Comparison of ENCODE assay signal across 8 mouse cellular contexts in genomic region chr12:116047440-116048377, GRCm38 (mm10). TPM values are rescaled to one million over a fixed set of nuclear protein-coding genes. Genes with fewer than 3 reads are reported as not detected.
DNase-seq lines count a peak whose midpoint lies in the region; ATAC-seq and TF ChIP-seq lines count a peak whose summit lies in the region.

Zfp386 (plus strand) TSS chr12:116047724.

- H3K9ac ChIP-seq in embryonic facial prominence, embryonic 15.5 days = peak within 1 kb of the TSS; percentile 82
- H3K9ac ChIP-seq in limb, embryonic 14.5 days (ENCODE audit: low read depth, low read length, severe bottlenecking) = peak within 1 kb of the TSS; percentile 93
- peak within 1 kb of the TSS; percentile 88 for H3K9ac ChIP-seq in midbrain, postnatal 0 days (replicated peaks; ENCODE audit: low read length, poor library complexity, severe bottlenecking)

- H3K4me2 ChIP-seq in embryonic facial prominence, embryonic 15.5 days (replicated peaks) = peak within 1 kb of the TSS; percentile 59
- H3K4me2 ChIP-seq in limb, embryonic 14.5 days (replicated peaks; ENCODE audit: low read depth, low read length, severe bottlenecking) = peak within 1 kb of the TSS; percentile 60
- H3K4me2 ChIP-seq in midbrain, postnatal 0 days (ENCODE audit: low read depth, low read length, poor library complexity, severe bottlenecking) = peak within 1 kb of the TSS; percentile 75

- no peaks in the 10 kb centered on the region for H3K27me3 ChIP-seq in embryonic facial prominence, embryonic 15.5 days
- no peaks in the 10 kb centered on the region for H3K27me3 ChIP-seq in limb, embryonic 14.5 days (ENCODE audit: control insufficient read depth, insufficient read depth, low read length)
- no peaks in the 10 kb centered on the region for H3K27me3 ChIP-seq in midbrain, postnatal 0 days (ENCODE audit: insufficient read depth, low read length)

- TF ChIP-seq CTCF in bone marrow, adult 2 months (IDR thresholded peaks at IDR 0.05; ENCODE audit: control insufficient read depth, insufficient read depth, low read length) = no peak
- TF ChIP-seq CTCF in midbrain, postnatal 0 days (IDR thresholded peaks at IDR 0.05) = peak; percentile 16

- H3K4me3 ChIP-seq in bone marrow, adult 2 months (replicated peaks; ENCODE audit: control insufficient read depth, low read depth, low read length) = peak within 1 kb of the TSS; percentile 99
- H3K4me3 ChIP-seq in embryonic facial prominence, embryonic 15.5 days (replicated peaks) = peak within 1 kb of the TSS; percentile 78
- peak within 1 kb of the TSS; percentile 83 for H3K4me3 ChIP-seq in limb, embryonic 14.5 days (replicated peaks; ENCODE audit: low read length)
- peak within 1 kb of the TSS; percentile 74 for H3K4me3 ChIP-seq in midbrain, postnatal 0 days (ENCODE audit: low read depth, low read length)

- WGBS in bone marrow, adult 2 months = under 1% methylated on average over 55 of the region's 55 CpGs
- 1% methylated on average over 55 of the region's 55 CpGs for WGBS in embryonic facial prominence, embryonic 15.5 days
- WGBS in limb, embryonic 14.5 days = 2% methylated on average over 54 of the region's 55 CpGs
- WGBS in midbrain, postnatal 0 days = under 1% methylated on average over 55 of the region's 55 CpGs

- H3K36me3 ChIP-seq in embryonic facial prominence, embryonic 15.5 days = no peaks in the 10 kb centered on the region
- H3K36me3 ChIP-seq in limb, embryonic 14.5 days (ENCODE audit: control insufficient read depth, insufficient read depth, low read length) = peaks cover 14% of the 10 kb centered on the region
- no peaks in the 10 kb centered on the region; the same call in 1 of the 2 replicates for H3K36me3 ChIP-seq in midbrain, postnatal 0 days (ENCODE audit: insufficient read depth, low read length)

- peak within 1 kb of the TSS; percentile 89 for H3K27ac ChIP-seq in bone marrow, adult 2 months (ENCODE audit: control insufficient read depth, insufficient read depth, low read depth, low read length, poor library complexity)
- H3K27ac ChIP-seq in embryonic facial prominence, embryonic 15.5 days (replicated peaks) = peak within 1 kb of the TSS; percentile 99
- peak within 1 kb of the TSS; percentile 99 for H3K27ac ChIP-seq in limb, embryonic 14.5 days (replicated peaks; ENCODE audit: low read depth, low read length)
- H3K27ac ChIP-seq in midbrain, postnatal 0 days (ENCODE audit: low read depth, low read length) = peak within 1 kb of the TSS; percentile 96

- H3K4me1 ChIP-seq in bone marrow, adult 2 months (ENCODE audit: control insufficient read depth, insufficient read depth, low read length) = peaks cover 2% of the 10 kb centered on the region; the same call in 1 of the 2 replicates
- H3K4me1 ChIP-seq in embryonic facial prominence, embryonic 15.5 days = peaks cover 11% of the 10 kb centered on the region
- H3K4me1 ChIP-seq in limb, embryonic 14.5 days (ENCODE audit: control insufficient read depth, insufficient read depth, low read length) = peaks cover 14% of the 10 kb centered on the region
- peaks cover 4% of the 10 kb centered on the region for H3K4me1 ChIP-seq in midbrain, postnatal 0 days (ENCODE audit: insufficient read depth, low read length)

- peak; percentile 100 for DNase-seq in 416B (ENCODE audit: low read depth)
- DNase-seq in heart, adult 8-10 months (ENCODE audit: low spot score) = peak; percentile 99
- peak; percentile 99 for DNase-seq in kidney, adult 9 months
- DNase-seq in limb, embryonic 14.5 days (ENCODE audit: low spot score) = peak; percentile 99
- peak; percentile 99 for DNase-seq in midbrain, postnatal 0 days (ENCODE audit: low spot score)
- peak; percentile 83 to 91 for DNase-seq in spleen, postnatal 14 days (ENCODE audit: low spot score in 2 of 2)

- peak; percentile 99 for ATAC-seq in embryonic facial prominence, embryonic 15.5 days (ENCODE audit: insufficient number of reproducible peaks, low FRiP score, low TSS enrichment, low read depth)
- peak; percentile 100 for ATAC-seq in limb, embryonic 14.5 days (ENCODE audit: low FRiP score, low read depth)
- peak; percentile 100 for ATAC-seq in midbrain, postnatal 0 days (ENCODE audit: low FRiP score)

- H3K9me3 ChIP-seq in embryonic facial prominence, embryonic 15.5 days (replicated peaks) = no peaks in the 10 kb centered on the region
- no peaks in the 10 kb centered on the region for H3K9me3 ChIP-seq in limb, embryonic 14.5 days (ENCODE audit: control insufficient read depth, low read length)
- no peaks in the 10 kb centered on the region for H3K9me3 ChIP-seq in midbrain, postnatal 0 days (ENCODE audit: low read length)

- TF ChIP-seq POLR2A in bone marrow, adult 2 months (IDR thresholded peaks at IDR 0.05; ENCODE audit: borderline replicate concordance, control insufficient read depth, low read depth, low read length) = peak; percentile 41; the same call in 1 of the 2 replicates
- 0 out of 2 replicates have a peak, but pooled peaks have one; percentile 44 for TF ChIP-seq POLR2A in limb, embryonic 14.5 days (IDR thresholded peaks at IDR 0.05; ENCODE audit: borderline replicate concordance, extremely low read depth, insufficient read depth, insufficient read length)

RNA-seq across cellular contexts. Expression of gene Zfp386, which starts in this region (rescaled TPM):
- polyA plus RNA-seq in bone marrow, adult 2 months (2011; ENCODE audit: insufficient read depth, insufficient read length, low replicate concordance, missing spikeins) = 4.9 and 8.6 TPM in 2 replicates
- 44.0 and 44.2 TPM in 2 replicates for polyA plus RNA-seq in embryonic facial prominence, embryonic 15.5 days (2015; fragmentation: Nextera tagmentation; extraction: Ambion mirVana)
- total RNA-seq in heart, adult 8-10 months (2022) = 10 to 100 TPM; 18.2 to 30.8 (median 24.7) TPM
- 25.1 and 29.9 TPM in 2 replicates for polyA plus RNA-seq in limb, embryonic 14.5 days (2012; rRNA removed)
- 44.1 and 44.4 TPM in 2 replicates for polyA plus RNA-seq in limb, embryonic 14.5 days (2014; fragmentation: Nextera tagmentation; extraction: Ambion mirVana)
- 32.1 and 37.9 TPM in 2 replicates for total RNA-seq in midbrain, postnatal 0 days (2014; rRNA removed)
- 33.5 and 37.1 TPM in 2 replicates for polyA plus RNA-seq in midbrain, postnatal 0 days (2015; fragmentation: Nextera tagmentation; extraction: Ambion mirVana)

Comparison
In these comparisons a context has a peak if more than half of its experiments do, and no peak if none do; other contexts are left out.
1. Peak in every context shown above with its lines: DNase-seq, ATAC-seq, H3K4me3 ChIP-seq and H3K27ac ChIP-seq.